Mouse (Mus musculus) hindbrain, embryonic 15.5 days (tissue): Measurements from ENCODE around the gene Ssu2. TPM values are rescaled to one million over a fixed set of nuclear protein-coding genes. Genes with fewer than 3 reads are reported as not detected.

Source experiments
- ATAC-seq: fragments of 200-750 bp; cut with Nextera tagmentation; 2 replicates; pipeline ENCODE4 v1.8.0; 2017; ENCODE audit warnings: low read depth, moderate number of reproducible peaks, moderate TSS enrichment; ENCODE audit not compliant: low FRiP score
- H3K27ac ChIP-seq: fragments of 300-500 bp; sonication (generic); replicated peaks from 2 replicates; pipeline ENCODE4 v1.5.1; 2015; ENCODE audit warnings: mild to moderate bottlenecking, inconsistent platforms
- H3K27me3 ChIP-seq: fragments of 300-500 bp; sonication (generic); 2 replicates; pipeline ENCODE4 v1.6.1; 2015; ENCODE audit warnings: control low read depth, inconsistent platforms
- H3K36me3 ChIP-seq: fragments of 300-500 bp; sonication (generic); 2 replicates; pipeline ENCODE4 v1.6.1; 2015; ENCODE audit warnings: control low read depth, inconsistent platforms
- H3K4me1 ChIP-seq: fragments of 300-500 bp; sonication (generic); replicated peaks from 2 replicates; pipeline ENCODE4 v1.6.1; 2015; ENCODE audit warnings: control low read depth, inconsistent platforms
- H3K4me2 ChIP-seq: fragments of 300-500 bp; sonication (generic); 2 replicates; pipeline ENCODE4 v1.6.1; 2015; ENCODE audit warnings: moderate library complexity, mild to moderate bottlenecking, inconsistent platforms
- H3K4me3 ChIP-seq: fragments of 300-500 bp; sonication (generic); 2 replicates; pipeline ENCODE4 v1.5.1; 2015; ENCODE audit warnings: mild to moderate bottlenecking, inconsistent platforms
- H3K9ac ChIP-seq: fragments of 300-500 bp; sonication (generic); 2 replicates; pipeline ENCODE4 v1.6.1; 2015; ENCODE audit warnings: inconsistent platforms
- H3K9me3 ChIP-seq: fragments of 300-500 bp; sonication (generic); 2 replicates; pipeline ENCODE4 v1.6.1; 2016; ENCODE audit warnings: control low read depth, inconsistent platforms
- WGBS: fragments of 180-500 bp; shearing (Covaris S2); methylation state at CpG from one replicate; pipeline ENCODE4 v1.1.7; 2015; 5-methylcytosine and 5-hydroxymethylcytosine counted together
- polyA plus RNA-seq: library from polyadenylated mRNA; unstranded; fragments of >200 nt; fragmentation: Nextera tagmentation; extraction: Ambion mirVana; gene quantifications from 2 replicates; pipeline ENCODE4 v1.2.1, GENCODE M21; 2015

Ssu2 gene
- polyA plus RNA-seq, 1 experiment from 2014 or later = not detected

DNA sequence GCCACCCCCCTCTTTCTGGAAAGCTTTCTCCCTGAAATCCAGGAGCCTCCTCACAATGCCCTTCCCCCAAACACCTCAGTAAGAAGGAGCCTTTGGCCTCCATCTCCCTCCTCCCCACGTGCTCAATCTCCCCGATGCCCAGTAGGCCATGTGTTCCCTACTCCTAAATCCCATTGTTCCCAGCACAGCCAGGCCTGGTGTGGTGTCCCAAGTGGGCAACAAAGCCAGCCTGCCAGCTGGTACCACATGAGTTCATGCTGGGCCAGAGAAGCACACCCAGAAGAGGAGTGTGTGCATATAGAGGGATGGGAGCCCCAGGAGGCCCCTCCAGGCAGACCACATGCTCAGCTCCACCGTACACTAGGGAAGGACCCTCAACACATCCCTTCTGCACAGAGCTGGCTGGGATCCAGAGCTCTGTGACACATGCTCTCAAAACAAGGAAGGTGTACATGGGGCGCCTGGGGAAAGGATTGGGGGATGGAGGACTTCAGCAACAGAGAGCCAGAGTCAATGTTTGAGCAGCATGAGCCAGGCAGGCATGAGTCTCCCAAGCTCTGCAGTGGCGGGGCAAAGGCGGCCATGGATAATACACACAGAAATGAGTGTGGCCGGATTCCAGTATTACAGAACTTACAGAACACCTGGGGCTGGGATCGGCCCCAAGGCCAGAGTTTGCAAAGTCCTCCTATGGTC, 4.7 kb downstream of the Ssu2 start:
- Histone ChIP-seq H3K4me1 (peaks cover 4% of the 10 kb centered on the region; the same call in 1 of the 2 replicates), H3K9ac (no peak overlapping the region), H3K4me2 (no peak overlapping the region), H3K27me3 (no peaks in the 10 kb centered on the region), H3K27ac (no peak overlapping the region), H3K4me3 (no peak overlapping the region), H3K36me3 (no peaks in the 10 kb centered on the region), H3K9me3 (no peaks in the 10 kb centered on the region)
- WGBS = 71% methylated on average over 7 of the region's 8 CpGs
- ATAC-seq = no peak; the same call in 1 of the 2 replicates

GRCm38 (mm10) chr6:112379054-112379453, 8.8 kb downstream of the Ssu2 start:
- no peak overlapping the region for H3K9ac ChIP-seq
- no peaks in the 10 kb centered on the region for H3K9me3 ChIP-seq
- H3K27ac ChIP-seq = no peak overlapping the region
- H3K4me3 ChIP-seq = no peak overlapping the region
- no peak overlapping the region for H3K4me2 ChIP-seq
- WGBS = 96% methylated on average over 9 of the region's 9 CpGs
- ATAC-seq = no peak
- H3K36me3 ChIP-seq = no peaks in the 10 kb centered on the region
- H3K4me1 ChIP-seq = peaks cover 4% of the 10 kb centered on the region; the same call in 1 of the 2 replicates
- H3K27me3 ChIP-seq = no peaks in the 10 kb centered on the region

DNA sequence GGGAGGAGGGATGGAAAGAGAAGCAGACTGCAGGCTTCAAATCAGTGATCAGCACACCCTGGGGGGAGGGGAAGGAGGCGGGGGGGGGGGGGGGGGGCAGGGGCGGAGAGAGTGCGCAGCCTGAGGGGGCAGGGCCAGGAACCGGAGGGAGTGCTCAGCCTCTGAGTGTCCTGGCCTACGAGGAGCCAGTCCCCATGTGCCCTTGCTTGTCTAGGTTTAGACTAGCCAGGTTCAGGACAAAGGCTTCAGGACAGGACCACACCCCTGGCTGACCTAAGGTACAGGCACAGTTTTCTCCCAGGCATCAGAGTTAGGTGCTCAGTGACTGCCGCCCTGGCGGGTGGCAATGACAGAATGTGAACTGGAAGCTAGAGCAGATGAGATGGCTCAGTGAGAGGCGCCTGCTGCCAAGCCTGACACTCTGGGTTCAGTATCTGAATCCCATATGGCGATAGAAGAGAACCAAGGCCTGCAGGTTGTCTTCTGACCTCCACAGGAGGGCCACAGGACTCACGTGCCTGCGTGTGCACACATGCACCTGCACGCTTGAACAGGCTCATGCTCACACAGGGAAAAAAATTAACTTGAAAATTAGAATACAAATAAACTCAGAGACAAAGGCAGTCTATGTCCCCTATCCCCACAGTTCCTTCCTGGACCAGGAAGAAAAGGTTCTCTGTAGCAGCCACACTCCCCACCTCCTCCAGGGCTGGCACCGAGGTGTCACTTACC, 12.0 kb downstream of the Ssu2 start:
- 75% methylated on average over 9 of the region's 13 CpGs for WGBS
- no peak for ATAC-seq
- H3K9me3 ChIP-seq = no peaks in the 10 kb centered on the region

GRCm38 (mm10) chr6:112373886-112374585, 13.8 kb downstream of the Ssu2 start:
- H3K9me3 ChIP-seq = no peaks in the 10 kb centered on the region
- no peak overlapping the region for H3K4me2 ChIP-seq
- peak; percentile 52; the same call in 1 of the 2 replicates for ATAC-seq
- no peaks in the 10 kb centered on the region for H3K4me1 ChIP-seq
- no peak overlapping the region for H3K27ac ChIP-seq
- H3K4me3 ChIP-seq = no peak overlapping the region
- H3K36me3 ChIP-seq = no peaks in the 10 kb centered on the region
- H3K9ac ChIP-seq = no peak overlapping the region
- H3K27me3 ChIP-seq = no peaks in the 10 kb centered on the region
- WGBS = 48% methylated on average over 8 of the region's 8 CpGs

More for the DNA sequence above, 12.0 kb downstream of the Ssu2 start:
- Histone ChIP-seq H3K4me1 (no peaks in the 10 kb centered on the region), H3K4me3 (no peak overlapping the region), H3K27ac (no peak overlapping the region), H3K9ac (no peak overlapping the region), H3K27me3 (no peaks in the 10 kb centered on the region), H3K4me2 (no peak overlapping the region), H3K36me3 (no peaks in the 10 kb centered on the region)

DNA sequence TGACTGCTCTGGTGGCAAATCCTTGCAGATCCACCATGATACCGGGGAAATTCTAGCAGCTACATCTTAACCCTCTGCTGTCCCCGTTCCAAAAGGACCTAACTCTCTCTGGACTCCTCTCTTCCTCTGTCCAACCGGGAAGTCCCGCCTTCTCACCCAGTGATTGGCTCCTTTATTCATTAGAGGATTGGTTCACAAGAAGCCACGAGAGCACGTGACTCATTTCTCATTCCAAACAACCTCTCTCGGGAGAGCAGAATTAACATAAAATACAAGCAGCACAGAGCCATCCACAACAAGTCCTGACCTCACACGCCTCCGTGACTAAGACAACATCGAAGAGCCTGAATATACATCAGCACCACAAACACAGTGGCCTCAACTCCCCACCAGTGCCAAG, 22.5 kb downstream of the Ssu2 start:
- no peak for ATAC-seq
- WGBS = 75% methylated on average over 10 of the region's 10 CpGs

GRCm38 (mm10) chr6:112364581-112364980, 23.2 kb downstream of the Ssu2 start:
- Histone ChIP-seq H3K4me1 (no peaks in the 10 kb centered on the region), H3K9ac (no peak overlapping the region), H3K4me3 (no peak overlapping the region), H3K4me2 (no peak overlapping the region), H3K9me3 (no peaks in the 10 kb centered on the region), H3K27ac (no peak overlapping the region), H3K27me3 (no peaks in the 10 kb centered on the region), H3K36me3 (no peaks in the 10 kb centered on the region)
- ATAC-seq = no peak
- 46% methylated on average over 2 of the region's 2 CpGs for WGBS

More for the DNA sequence above, 22.5 kb downstream of the Ssu2 start:
- Histone ChIP-seq H3K27ac (no peak overlapping the region), H3K36me3 (no peaks in the 10 kb centered on the region), H3K9ac (no peak overlapping the region), H3K4me3 (no peak overlapping the region), H3K9me3 (no peaks in the 10 kb centered on the region), H3K4me1 (no peaks in the 10 kb centered on the region), H3K27me3 (no peaks in the 10 kb centered on the region), H3K4me2 (no peak overlapping the region)

DNA sequence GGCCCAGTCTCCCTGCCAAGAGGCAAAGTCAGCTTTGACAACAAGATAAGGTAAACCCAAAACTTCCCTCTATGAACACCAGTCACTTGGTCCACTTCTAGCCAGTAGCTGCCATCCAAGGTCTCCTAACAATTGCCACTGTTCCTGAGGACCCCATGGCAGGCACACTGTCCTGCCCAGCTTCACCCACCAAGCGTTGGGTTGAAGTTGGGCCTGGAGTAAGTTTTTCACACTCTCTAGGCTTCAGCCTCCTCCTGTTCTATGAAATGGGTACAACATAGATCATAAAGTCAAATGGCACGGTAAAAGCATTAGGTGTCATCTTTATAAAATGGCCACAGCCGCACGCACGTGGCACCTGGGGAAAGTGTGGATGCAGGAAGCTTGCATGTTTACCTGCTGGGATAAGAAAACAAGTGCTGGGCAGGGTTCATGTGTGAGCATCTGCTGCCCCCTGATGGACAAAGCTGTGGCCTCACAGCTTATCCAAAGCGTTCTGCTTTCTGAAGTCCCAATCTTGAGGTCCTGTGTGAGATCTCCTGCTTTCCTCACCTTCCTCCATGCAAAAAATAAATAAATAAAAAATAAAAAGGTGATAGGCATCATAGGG, 25.4 kb downstream of the Ssu2 start:
- WGBS = 39% methylated on average over 6 of the region's 6 CpGs
- no peaks in the 10 kb centered on the region for H3K4me1 ChIP-seq
- no peak overlapping the region for H3K4me2 ChIP-seq
- no peak overlapping the region for H3K27ac ChIP-seq
- H3K36me3 ChIP-seq = no peaks in the 10 kb centered on the region
- ATAC-seq = peak; percentile 80
- no peaks in the 10 kb centered on the region for H3K27me3 ChIP-seq
- H3K9ac ChIP-seq = no peak overlapping the region
- H3K9me3 ChIP-seq = no peaks in the 10 kb centered on the region
- H3K4me3 ChIP-seq = no peak overlapping the region

DNA sequence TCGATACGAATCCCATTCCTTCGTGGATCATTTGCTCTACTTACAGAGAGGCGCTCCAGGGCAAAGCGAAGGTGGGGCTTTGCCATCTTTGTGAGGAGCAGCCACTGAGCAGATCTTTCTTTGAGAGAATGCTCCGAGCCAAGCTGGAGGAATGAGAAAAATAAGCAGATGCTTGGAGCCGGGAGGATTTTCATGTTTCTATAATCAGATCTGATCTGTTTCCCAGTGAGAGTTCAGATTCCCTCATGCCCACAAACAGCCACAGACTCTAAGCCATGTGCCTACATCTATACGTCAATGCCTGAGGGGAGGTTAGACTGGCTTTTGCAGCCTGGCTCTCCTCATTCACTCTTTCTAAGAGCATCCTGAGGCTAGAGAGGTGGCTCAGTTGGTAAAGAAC, 27.1 kb downstream of the Ssu2 start:
- H3K4me2 ChIP-seq = no peak overlapping the region
- ATAC-seq = no peak
- no peak overlapping the region for H3K9ac ChIP-seq
- H3K4me1 ChIP-seq = no peaks in the 10 kb centered on the region
- WGBS = 66% methylated on average over 8 of the region's 8 CpGs
- no peak overlapping the region for H3K4me3 ChIP-seq
- no peaks in the 10 kb centered on the region for H3K36me3 ChIP-seq
- no peaks in the 10 kb centered on the region for H3K9me3 ChIP-seq
- no peaks in the 10 kb centered on the region for H3K27me3 ChIP-seq
- no peak overlapping the region for H3K27ac ChIP-seq

DNA sequence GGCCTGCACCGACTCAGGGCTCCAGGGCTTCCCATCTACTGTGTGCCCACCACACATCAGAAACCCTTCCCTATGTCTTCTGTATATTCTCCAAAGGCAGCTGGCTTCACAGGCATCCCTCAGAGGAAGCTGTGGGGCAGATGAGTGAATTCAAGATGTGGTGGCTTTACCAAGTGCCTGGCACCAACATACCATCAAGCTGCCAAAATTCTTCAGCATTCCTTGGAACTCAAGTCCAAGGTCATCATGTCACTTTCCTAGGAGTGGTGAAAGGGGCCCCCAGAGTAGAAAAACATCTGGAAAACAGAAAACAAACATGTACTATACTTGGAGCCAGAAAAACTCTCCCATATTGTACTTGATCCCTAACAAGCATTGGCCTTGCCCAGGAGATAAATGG, 28.5 kb downstream of the Ssu2 start:
- H3K27me3 ChIP-seq = no peaks in the 10 kb centered on the region
- 100% methylated on average over 1 of the region's 1 CpGs for WGBS
- no peaks in the 10 kb centered on the region for H3K4me1 ChIP-seq
- no peak overlapping the region for H3K4me2 ChIP-seq
- H3K9ac ChIP-seq = no peak overlapping the region
- no peak for ATAC-seq
- no peaks in the 10 kb centered on the region for H3K36me3 ChIP-seq
- H3K9me3 ChIP-seq = no peaks in the 10 kb centered on the region
- no peak overlapping the region for H3K4me3 ChIP-seq
- no peak overlapping the region for H3K27ac ChIP-seq

DNA sequence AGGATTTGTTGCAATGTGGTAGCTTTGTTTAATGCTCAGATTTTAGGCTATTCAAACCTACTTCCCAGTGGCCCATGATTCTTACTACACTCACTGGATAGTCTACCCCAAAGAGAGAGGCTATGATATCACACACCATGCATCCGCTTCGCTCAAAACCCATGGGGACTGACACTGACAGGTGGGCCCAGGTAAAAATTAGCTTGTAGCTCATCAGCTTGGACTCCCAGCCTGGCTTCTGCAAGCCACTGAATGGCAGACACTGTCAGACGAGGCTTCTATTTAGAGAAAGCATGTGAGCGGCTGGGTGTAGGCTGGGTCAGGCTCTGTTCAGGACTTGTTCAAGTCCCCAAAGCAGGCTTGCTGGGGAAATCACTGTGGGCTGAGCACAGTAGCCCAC, 37.4 kb downstream of the Ssu2 start:
- Histone ChIP-seq H3K4me2 (no peak overlapping the region), H3K9ac (no peak overlapping the region), H3K4me1 (no peaks in the 10 kb centered on the region), H3K9me3 (no peaks in the 10 kb centered on the region), H3K36me3 (no peaks in the 10 kb centered on the region), H3K27ac (no peak overlapping the region), H3K4me3 (no peak overlapping the region), H3K27me3 (no peaks in the 10 kb centered on the region)
- ATAC-seq = no peak
- WGBS = 91% methylated on average over 4 of the region's 4 CpGs

GRCm38 (mm10) chr6:112339016-112339415, 48.8 kb downstream of the Ssu2 start:
- Histone ChIP-seq H3K4me1 (no peaks in the 10 kb centered on the region), H3K9ac (no peak overlapping the region), H3K36me3 (no peaks in the 10 kb centered on the region), H3K27me3 (no peaks in the 10 kb centered on the region), H3K4me3 (no peak overlapping the region), H3K4me2 (no peak overlapping the region), H3K9me3 (no peaks in the 10 kb centered on the region), H3K27ac (no peak overlapping the region)
- ATAC-seq = no peak
- 88% methylated on average over 4 of the region's 4 CpGs for WGBS

- H3K4me3 ChIP-seq = no peak overlapping the region
- H3K36me3 ChIP-seq = no peaks in the 10 kb centered on the region
- no peak for ATAC-seq
- no peaks in the 10 kb centered on the region for H3K4me1 ChIP-seq
- no peaks in the 10 kb centered on the region for H3K27me3 ChIP-seq
- no peaks in the 10 kb centered on the region for H3K9me3 ChIP-seq
- no peak overlapping the region for H3K27ac ChIP-seq
- H3K4me2 ChIP-seq = no peak overlapping the region
- no peak overlapping the region for H3K9ac ChIP-seq
- WGBS = 84% methylated on average over 6 of the region's 6 CpGs
Observed at GRCm38 (mm10) chr6:112337667-112338066, 50.2 kb downstream of the Ssu2 start.
